Mouse (Mus musculus) liver, embryonic 12.5 days (tissue): ENCODE results near the gene Nphs1. TPM values are rescaled to one million over a fixed set of nuclear protein-coding genes. Genes with fewer than 3 reads are reported as not detected.

Source experiments
- ATAC-seq: fragments of 200-750 bp; cut with Nextera tagmentation; 2 replicates; pipeline ENCODE4 v1.8.0; 2017; ENCODE audit warnings: moderate number of reproducible peaks, mild to moderate bottlenecking, moderate library complexity
- H3K27ac ChIP-seq: fragments of 300-500 bp; sonication (generic); 2 replicates; pipeline ENCODE4 v1.5.1; 2016; ENCODE audit warnings: mild to moderate bottlenecking
- H3K27me3 ChIP-seq: fragments of 300-500 bp; sonication (generic); replicated peaks from 2 replicates; pipeline ENCODE4 v1.6.1; 2016; ENCODE audit warnings: mild to moderate bottlenecking, moderate library complexity
- H3K36me3 ChIP-seq: fragments of 300-500 bp; sonication (generic); 2 replicates; pipeline ENCODE4 v1.6.1; 2016; ENCODE audit warnings: mild to moderate bottlenecking, moderate library complexity
- H3K4me1 ChIP-seq: fragments of 300-500 bp; sonication (generic); 2 replicates; pipeline ENCODE4 v1.6.1; 2016
- H3K4me2 ChIP-seq: fragments of 300-500 bp; sonication (generic); 2 replicates; pipeline ENCODE4 v1.6.1; 2016; ENCODE audit warnings: mild to moderate bottlenecking, moderate library complexity
- H3K4me3 ChIP-seq: fragments of 300-500 bp; sonication (generic); 2 replicates; pipeline ENCODE4 v1.5.1; 2016; ENCODE audit warnings: mild to moderate bottlenecking, moderate library complexity
- H3K9ac ChIP-seq: fragments of 300-500 bp; sonication (generic); 2 replicates; pipeline ENCODE4 v1.6.1; 2016; ENCODE audit warnings: mild to moderate bottlenecking, moderate library complexity
- H3K9me3 ChIP-seq: fragments of 300-500 bp; sonication (generic); replicated peaks from 2 replicates; pipeline ENCODE4 v1.6.1; 2016; ENCODE audit warnings: mild to moderate bottlenecking, moderate library complexity
- WGBS: fragments of 180-500 bp; shearing (Covaris S2); methylation state at CpG from one replicate; pipeline ENCODE4 v1.1.7; 2016; ENCODE audit not compliant: insufficient replicate concordance; 5-methylcytosine and 5-hydroxymethylcytosine counted together
- polyA plus RNA-seq: library from polyadenylated mRNA; unstranded; fragments of >200 nt; fragmentation: Nextera tagmentation; extraction: Ambion mirVana; gene quantifications from 2 replicates; pipeline ENCODE4 v1.2.1, GENCODE M21; 2016

Nphs1 gene
- polyA plus RNA-seq, 1 experiment from 2014 or later, result 0.18 TPM

GRCm38 (mm10) chr7:30421890-30422435 is 36.2 kb upstream of the Nphs1 start:
- peak; percentile 47; the same call in 1 of the 2 replicates for ATAC-seq
- H3K4me1 ChIP-seq, result peaks cover 42% of the 10 kb centered on the region
- H3K4me3 ChIP-seq, result peak overlapping the region; percentile 65
- WGBS, result under 1% methylated on average over 45 of the region's 45 CpGs
- peak overlapping the region; percentile 95 for H3K4me2 ChIP-seq
- H3K9me3 ChIP-seq, result no peaks in the 10 kb centered on the region
- peaks cover 29% of the 10 kb centered on the region for H3K36me3 ChIP-seq
- H3K27me3 ChIP-seq, result peaks cover 10% of the 10 kb centered on the region; the same call in 1 of the 2 replicates
- H3K9ac ChIP-seq, result peak overlapping the region; percentile 60
- H3K27ac ChIP-seq, result peak overlapping the region; percentile 66

GRCm38 (mm10) chr7:30422560-30422959 is 35.6 kb upstream of the Nphs1 start:
- Histone ChIP-seq H3K9ac (peak overlapping the region; percentile 60; the same call in 1 of the 2 replicates), H3K27me3 (peaks cover 10% of the 10 kb centered on the region; the same call in 1 of the 2 replicates), H3K4me3 (peak overlapping the region; percentile 65), H3K36me3 (peaks cover 35% of the 10 kb centered on the region), H3K4me2 (peak overlapping the region; percentile 95), H3K4me1 (peaks cover 42% of the 10 kb centered on the region), H3K27ac (peak overlapping the region; percentile 57), H3K9me3 (no peaks in the 10 kb centered on the region)
- 2% methylated on average over 9 of the region's 9 CpGs for WGBS
- 0 out of 2 replicates have a peak, but pooled peaks have one; percentile 3 for ATAC-seq

- Histone ChIP-seq H3K9ac (peak overlapping the region; percentile 60), H3K4me3 (peak overlapping the region; percentile 65), H3K36me3 (peaks cover 41% of the 10 kb centered on the region), H3K4me1 (peaks cover 36% of the 10 kb centered on the region), H3K9me3 (no peaks in the 10 kb centered on the region), H3K4me2 (peak overlapping the region; percentile 95), H3K27me3 (peaks cover 10% of the 10 kb centered on the region; the same call in 1 of the 2 replicates), H3K27ac (peak overlapping the region; percentile 57; the same call in 1 of the 2 replicates)
- ATAC-seq, result no peak
- 16% methylated on average over 23 of the region's 23 CpGs for WGBS
Measured at GRCm38 (mm10) chr7:30423071-30423641, 35.0 kb upstream of the Nphs1 start.

GRCm38 (mm10) chr7:30429327-30429726 is 28.8 kb upstream of the Nphs1 start:
- H3K4me3 ChIP-seq, result no peak overlapping the region
- no peaks in the 10 kb centered on the region for H3K4me1 ChIP-seq
- H3K36me3 ChIP-seq, result peaks cover 35% of the 10 kb centered on the region
- ATAC-seq, result no peak
- no peak overlapping the region for H3K27ac ChIP-seq
- H3K27me3 ChIP-seq, result no peaks in the 10 kb centered on the region
- no peak overlapping the region for H3K4me2 ChIP-seq
- no peak overlapping the region for H3K9ac ChIP-seq
- no peaks in the 10 kb centered on the region for H3K9me3 ChIP-seq

GRCm38 (mm10) chr7:30430191-30430590 is 27.9 kb upstream of the Nphs1 start:
- ATAC-seq, result no peak
- Histone ChIP-seq H3K27me3 (peaks cover 6% of the 10 kb centered on the region), H3K27ac (no peak overlapping the region), H3K4me1 (no peaks in the 10 kb centered on the region), H3K4me3 (no peak overlapping the region), H3K4me2 (no peak overlapping the region), H3K36me3 (peaks cover 28% of the 10 kb centered on the region), H3K9me3 (no peaks in the 10 kb centered on the region), H3K9ac (no peak overlapping the region)
- 30% methylated on average over 2 of the region's 2 CpGs for WGBS

GRCm38 (mm10) chr7:30431793-30432192 is 26.3 kb upstream of the Nphs1 start:
- Histone ChIP-seq H3K9ac (no peak overlapping the region), H3K4me2 (no peak overlapping the region), H3K4me1 (no peaks in the 10 kb centered on the region), H3K4me3 (no peak overlapping the region), H3K36me3 (peaks cover 14% of the 10 kb centered on the region), H3K27ac (no peak overlapping the region), H3K27me3 (peaks cover 22% of the 10 kb centered on the region), H3K9me3 (no peaks in the 10 kb centered on the region)
- ATAC-seq, result no peak
- whole genome bisulfite sequencing, result 13% methylated on average over 3 of the region's 3 CpGs

- no peak overlapping the region for H3K27ac ChIP-seq
- H3K9me3 ChIP-seq, result no peaks in the 10 kb centered on the region
- no peak overlapping the region for H3K4me2 ChIP-seq
- no peak overlapping the region for H3K9ac ChIP-seq
- no peaks in the 10 kb centered on the region for H3K36me3 ChIP-seq
- H3K27me3 ChIP-seq, result peaks cover 43% of the 10 kb centered on the region
- H3K4me3 ChIP-seq, result no peak overlapping the region
- no peaks in the 10 kb centered on the region for H3K4me1 ChIP-seq
- ATAC-seq, result no peak
- WGBS, result 2% methylated on average over 10 of the region's 10 CpGs
Measured at GRCm38 (mm10) chr7:30434238-30434637, 23.9 kb upstream of the Nphs1 start.

GRCm38 (mm10) chr7:30434701-30435100 is 23.4 kb upstream of the Nphs1 start:
- H3K27ac ChIP-seq, result no peak overlapping the region
- H3K9me3 ChIP-seq, result no peaks in the 10 kb centered on the region
- H3K4me3 ChIP-seq, result no peak overlapping the region
- WGBS, result 53% methylated on average over 10 of the region's 10 CpGs
- no peak overlapping the region for H3K9ac ChIP-seq
- no peaks in the 10 kb centered on the region for H3K36me3 ChIP-seq
- no peaks in the 10 kb centered on the region for H3K4me1 ChIP-seq
- no peak for ATAC-seq
- H3K27me3 ChIP-seq, result peaks cover 46% of the 10 kb centered on the region
- H3K4me2 ChIP-seq, result no peak overlapping the region

GRCm38 (mm10) chr7:30435156-30435555 is 23.0 kb upstream of the Nphs1 start:
- H3K27me3 ChIP-seq, result peaks cover 50% of the 10 kb centered on the region
- H3K9ac ChIP-seq, result no peak overlapping the region
- H3K4me2 ChIP-seq, result no peak overlapping the region
- 22% methylated on average over 9 of the region's 9 CpGs for WGBS
- no peaks in the 10 kb centered on the region for H3K9me3 ChIP-seq
- no peak overlapping the region for H3K27ac ChIP-seq
- no peaks in the 10 kb centered on the region for H3K36me3 ChIP-seq
- no peaks in the 10 kb centered on the region for H3K4me1 ChIP-seq
- no peak for ATAC-seq
- no peak overlapping the region for H3K4me3 ChIP-seq

- Histone ChIP-seq H3K4me3 (no peak overlapping the region), H3K36me3 (no peaks in the 10 kb centered on the region), H3K4me2 (no peak overlapping the region), H3K27ac (no peak overlapping the region), H3K27me3 (peaks cover 63% of the 10 kb centered on the region), H3K4me1 (no peaks in the 10 kb centered on the region), H3K9ac (no peak overlapping the region), H3K9me3 (no peaks in the 10 kb centered on the region)
- WGBS, result 14% methylated on average over 10 of the region's 10 CpGs
- ATAC-seq, result no peak
Measured at GRCm38 (mm10) chr7:30436879-30437278, 21.2 kb upstream of the Nphs1 start.

GRCm38 (mm10) chr7:30439734-30440133 is 18.4 kb upstream of the Nphs1 start:
- Histone ChIP-seq H3K9me3 (no peaks in the 10 kb centered on the region), H3K27ac (no peak overlapping the region), H3K4me1 (peaks cover 9% of the 10 kb centered on the region), H3K36me3 (no peaks in the 10 kb centered on the region), H3K4me3 (no peak overlapping the region), H3K27me3 (peaks cover 89% of the 10 kb centered on the region), H3K4me2 (no peak overlapping the region), H3K9ac (no peak overlapping the region)
- no peak for ATAC-seq
- WGBS, result 63% methylated on average over 13 of the region's 13 CpGs

- Histone ChIP-seq H3K27me3 (peaks cover 90% of the 10 kb centered on the region), H3K27ac (no peak overlapping the region), H3K4me3 (no peak overlapping the region), H3K9ac (no peak overlapping the region), H3K36me3 (no peaks in the 10 kb centered on the region), H3K4me1 (peaks cover 18% of the 10 kb centered on the region), H3K4me2 (no peak overlapping the region), H3K9me3 (no peaks in the 10 kb centered on the region)
- WGBS, result 20% methylated on average over 4 of the region's 5 CpGs
- ATAC-seq, result no peak
Measured at GRCm38 (mm10) chr7:30440697-30441096, 17.4 kb upstream of the Nphs1 start.
